Mouse (Mus musculus) CH12.LX (cell line): ENCODE data around the gene Rnase2b.

Experiments
- CTCF ChIP-seq, 2 experiments: IDR thresholded peaks in 1 of 2; conservative IDR thresholded peaks in 1 of 2; 2 replicates each; pipeline ENCODE4 v1.5.1; 2011 to 2012; ENCODE audit warnings: low read depth in 2 of 2, low read length in 2 of 2, improper control_type of control experiment in 1 of 2, inconsistent platforms in 1 of 2, mild to moderate bottlenecking in 1 of 2, moderate library complexity in 1 of 2
- EP300 ChIP-seq: IDR thresholded peaks from 2 replicates; pipeline ENCODE4 v1.6.1; 2011; ENCODE audit warnings: low read length, improper control_type of control experiment
- KAT2A ChIP-seq: IDR thresholded peaks from 2 replicates; pipeline ENCODE4 v1.6.1; 2012; ENCODE audit warnings: low read length, improper control_type of control experiment, inconsistent platforms; ENCODE audit not compliant: insufficient replicate concordance
- MAZ ChIP-seq: IDR thresholded peaks from 2 replicates; pipeline ENCODE4 v1.6.1; 2012; ENCODE audit warnings: low read depth, mild to moderate bottlenecking, inconsistent platforms, low read length, improper control_type of control experiment, moderate library complexity
- USF2 ChIP-seq: conservative IDR thresholded peaks from 2 replicates; pipeline ENCODE4 v1.6.1; 2011; ENCODE audit warnings: low read depth, low read length, improper control_type of control experiment
- ZNF384 ChIP-seq: IDR thresholded peaks from 2 replicates; pipeline ENCODE4 v1.6.1; 2012; ENCODE audit warnings: low read depth, low read length, improper control_type of control experiment, inconsistent platforms

- TF ChIP-seq EP300: no peak
- TF ChIP-seq USF2: no peak
- no peak for TF ChIP-seq MAZ
- no peak for TF ChIP-seq KAT2A
- TF ChIP-seq CTCF (conservative IDR thresholded peaks at IDR 0.05 in 1 of 2, IDR thresholded peaks at IDR 0.05 in 1 of 2; ENCODE audit: low read depth in 2 of 2, low read length in 2 of 2): no peak
- TF ChIP-seq ZNF384: no peak
Observed at GRCm38 (mm10) chr14:51144451-51144850, 17.6 kb upstream of the Rnase2b start.
